Mouse (Mus musculus) left cerebral cortex, adult 11 months (tissue): ENCODE data around the gene Dlgap3.
A peak's percentile ranks its signal among the peaks of the same experiment; 100 is the strongest.

ENCODE experiments used
- DNase-seq: peaks from one replicate; pipeline ENCODE4 v3.0.0; 2022; ENCODE audit warnings: low spot score

Dlgap3 gene

DNA sequence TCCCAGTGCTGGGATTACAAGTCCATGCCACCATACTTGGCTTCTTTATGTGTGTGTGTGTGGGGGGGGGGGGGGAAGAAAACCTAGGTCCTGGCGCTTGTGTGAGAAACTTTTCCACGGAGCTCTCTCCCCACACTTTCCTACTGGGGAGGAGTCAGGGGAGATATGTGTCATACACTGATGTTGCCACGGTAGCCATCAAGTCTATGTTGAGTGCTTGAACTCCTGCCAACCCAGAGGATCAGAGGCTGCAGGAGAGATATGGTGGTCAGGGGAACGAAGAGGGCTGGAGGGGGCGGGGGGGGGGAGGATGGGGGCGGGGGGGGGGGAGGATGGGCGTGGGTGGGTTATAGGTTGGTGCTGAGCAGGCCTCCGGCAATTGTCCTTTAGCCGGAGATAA lies 46.8 kb downstream of the Dlgap3 start:
- DNase-seq = no peak

DNA sequence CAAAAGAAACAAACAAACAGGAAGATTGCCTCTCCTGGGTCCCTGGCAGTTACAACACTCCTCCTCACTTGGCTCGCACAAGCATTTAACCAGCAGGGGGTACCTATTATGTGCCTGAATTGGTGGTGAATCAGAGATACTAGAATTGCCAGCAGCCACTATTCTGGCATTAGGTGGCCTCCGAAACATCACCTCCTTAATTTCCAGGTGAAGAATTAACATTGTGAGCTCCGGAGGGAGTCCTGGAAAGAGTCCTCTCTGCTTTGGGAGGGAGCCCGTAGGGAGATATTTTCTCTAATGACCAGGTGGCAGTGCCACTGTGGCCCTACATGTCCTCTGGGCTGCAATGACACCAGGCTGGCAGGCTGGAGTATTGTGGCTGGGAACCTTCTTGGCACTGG lies 47.2 kb downstream of the Dlgap3 start:
- DNase-seq = no peak

DNA sequence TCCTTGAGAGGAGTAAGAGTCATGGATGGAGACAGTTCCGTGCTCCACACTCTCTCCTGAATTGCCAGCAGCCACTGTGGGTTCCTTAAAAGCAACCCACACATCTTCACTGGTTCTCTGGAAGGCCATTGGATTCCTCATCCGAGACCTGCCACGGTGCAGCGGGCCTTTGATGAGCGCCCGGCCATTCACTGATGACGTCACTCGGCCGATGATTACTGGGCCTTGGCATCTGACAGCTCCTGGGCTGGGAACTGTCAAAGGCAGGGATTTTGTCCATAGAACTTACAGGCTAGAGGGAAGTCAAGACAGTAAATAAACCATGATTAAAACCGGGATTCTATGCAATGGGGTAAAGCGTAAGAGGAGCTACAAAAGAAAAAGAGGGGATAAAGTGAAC lies 48.0 kb downstream of the Dlgap3 start:
- no peak for DNase-seq

DNA sequence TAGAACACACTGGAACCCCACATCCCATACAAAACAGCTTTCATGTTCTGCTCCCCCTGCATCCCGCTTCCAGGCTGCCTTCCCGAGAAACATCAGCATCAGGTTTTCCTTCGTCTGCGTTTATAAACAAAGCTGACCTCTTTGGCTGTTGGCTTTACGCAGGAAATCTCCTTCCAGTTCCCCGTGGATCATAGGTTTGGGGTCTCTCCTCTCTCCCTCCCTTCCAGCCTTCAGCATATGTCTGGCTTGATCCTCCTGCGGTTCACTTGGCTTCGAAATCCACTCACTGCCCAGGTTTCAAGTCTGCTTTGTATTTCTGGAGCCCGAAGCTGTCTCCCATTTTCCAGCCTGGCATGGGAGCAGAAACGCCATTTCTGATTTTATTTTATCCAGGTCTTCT lies 54.3 kb downstream of the Dlgap3 start:
- DNase-seq = no peak

DNA sequence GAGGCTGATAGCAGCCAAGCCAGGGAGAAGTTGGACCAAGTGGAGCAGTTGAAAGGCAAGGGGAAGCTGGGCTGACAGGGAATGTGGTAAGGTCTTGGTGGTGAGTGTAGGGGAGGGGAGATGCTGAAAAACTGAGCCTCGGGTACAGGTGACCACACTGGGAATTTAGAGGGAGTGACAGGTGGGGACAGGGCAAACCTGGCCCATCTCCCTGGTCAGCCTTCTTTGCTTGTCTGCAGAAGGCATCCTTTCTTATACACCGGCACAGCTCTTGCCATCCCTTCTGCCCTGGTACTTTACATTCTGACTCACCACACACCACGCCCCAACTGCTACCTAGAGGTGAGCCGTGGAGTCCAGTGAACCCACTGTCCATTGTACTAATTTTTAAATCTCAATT lies 54.8 kb downstream of the Dlgap3 start:
- DNase-seq = no peak

DNA sequence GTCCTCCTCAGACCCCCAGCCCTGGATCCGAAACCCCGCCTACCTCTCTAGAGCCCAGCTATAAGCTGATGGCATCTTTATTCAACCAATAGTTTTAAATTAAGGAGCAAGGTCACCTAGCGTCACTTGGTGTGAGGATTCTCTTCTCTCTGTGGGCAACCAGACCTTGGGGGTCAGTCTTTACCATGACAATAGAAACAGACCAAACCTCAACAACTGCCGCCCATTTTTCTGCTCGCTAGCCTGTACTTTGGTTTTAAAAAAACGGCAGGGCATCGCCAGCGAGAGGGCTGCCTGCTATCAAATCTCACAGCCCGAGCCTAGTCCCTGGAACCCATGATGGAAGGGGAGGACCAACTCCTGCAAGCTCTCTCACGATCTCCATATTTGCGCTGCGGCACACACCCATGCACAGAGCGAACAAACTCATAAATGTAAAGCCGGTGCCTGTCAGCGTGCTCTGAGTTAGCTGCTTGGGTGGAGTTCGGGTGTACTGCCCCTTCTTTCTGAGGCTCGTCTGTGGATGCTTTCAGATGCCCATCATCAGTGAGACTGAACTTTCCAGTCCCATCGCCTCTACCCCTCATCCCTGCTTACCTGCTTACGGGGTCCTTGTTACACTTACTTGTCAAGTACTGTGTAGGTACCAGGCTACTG lies 55.6 kb downstream of the Dlgap3 start:
- no peak for DNase-seq

DNA sequence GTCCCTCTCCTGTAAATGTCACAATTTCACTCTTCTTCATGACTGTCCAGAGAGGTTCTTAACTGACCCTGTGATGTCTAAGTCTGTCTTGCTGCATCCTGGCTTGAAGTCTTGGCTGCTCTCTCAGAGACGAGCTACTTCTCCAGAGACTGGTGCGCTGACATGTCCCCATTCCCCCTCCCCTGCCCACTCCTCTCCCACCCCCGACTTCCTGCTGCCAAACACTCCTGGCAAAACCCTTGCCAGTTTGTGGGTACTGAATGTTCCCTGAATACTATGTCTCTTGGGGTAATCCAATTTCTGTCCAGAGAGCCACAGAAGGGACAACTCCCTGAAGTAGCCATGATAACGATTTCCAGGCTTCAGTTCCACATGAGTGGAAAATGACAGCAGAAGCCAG lies 57.1 kb downstream of the Dlgap3 start:
- no peak for DNase-seq

DNA sequence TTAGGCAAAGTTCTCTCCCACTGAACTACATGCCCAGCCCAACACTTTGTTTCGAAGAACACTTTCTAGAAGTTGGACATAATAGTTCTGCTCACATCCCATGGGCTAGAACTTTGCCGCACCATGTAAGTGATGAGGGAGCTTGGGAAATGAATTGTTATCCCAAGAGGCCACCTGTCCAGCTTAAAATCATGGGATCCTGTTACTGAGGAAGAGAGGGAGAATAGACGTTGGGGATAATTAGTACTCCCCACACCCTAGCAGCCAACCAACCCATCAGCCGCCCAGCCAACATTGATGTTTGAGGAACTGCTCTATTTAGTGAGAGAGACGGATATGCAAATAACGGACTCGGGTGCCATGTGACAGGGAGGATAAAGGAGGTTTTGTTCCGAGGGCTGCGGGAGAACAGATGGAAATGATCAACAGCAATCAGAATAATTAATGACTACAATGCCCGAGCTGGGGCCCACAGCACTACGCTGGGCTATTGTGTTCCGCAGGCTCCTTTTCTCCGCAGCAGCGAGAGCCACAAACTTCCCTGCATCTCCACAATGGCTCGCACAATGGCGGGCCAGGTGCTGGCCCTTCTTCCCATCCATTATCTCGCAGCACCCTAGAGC lies 58.2 kb downstream of the Dlgap3 start:
- DNase-seq = no peak

DNA sequence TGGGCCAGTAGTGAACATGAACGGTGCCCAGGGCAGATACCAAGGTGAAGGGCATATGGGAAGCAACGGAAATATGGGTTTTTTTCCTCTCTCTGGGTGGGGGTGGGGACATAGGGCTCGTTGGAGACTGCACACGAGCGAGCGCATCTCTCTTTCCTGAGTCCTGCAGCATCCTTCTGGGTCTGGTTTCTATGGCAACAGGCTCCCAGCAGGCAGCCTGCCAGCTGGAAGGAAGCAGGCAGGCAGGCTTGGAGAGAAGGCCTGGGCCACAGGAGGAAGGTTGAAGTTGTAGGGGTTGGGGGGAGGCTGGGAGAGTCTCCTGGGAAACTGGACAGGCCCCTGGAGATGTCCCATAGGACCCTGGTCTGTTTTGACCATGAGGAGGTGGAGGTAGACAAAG lies 63.0 kb downstream of the Dlgap3 start:
- DNase-seq = peak; percentile 70

DNA sequence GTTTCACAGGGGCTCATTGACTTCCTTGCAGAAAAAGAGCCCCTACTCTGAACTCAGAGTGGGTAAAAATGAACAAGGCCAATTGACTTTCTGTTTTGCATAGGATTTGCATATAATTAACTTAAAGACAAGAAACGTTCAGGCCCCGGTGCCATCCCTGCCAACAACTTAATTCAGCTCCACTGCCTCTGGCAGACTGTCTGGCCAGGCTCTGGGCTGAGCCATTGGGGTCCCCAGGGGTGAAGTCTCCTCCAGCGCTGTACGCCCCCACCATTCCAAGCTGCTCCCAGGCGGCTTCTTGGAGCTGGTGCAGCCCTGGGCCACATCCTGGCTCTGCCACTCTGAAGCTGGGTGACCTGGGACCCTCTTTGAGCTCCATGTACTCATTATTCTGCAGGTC lies 63.5 kb downstream of the Dlgap3 start:
- DNase-seq = no peak

DNA sequence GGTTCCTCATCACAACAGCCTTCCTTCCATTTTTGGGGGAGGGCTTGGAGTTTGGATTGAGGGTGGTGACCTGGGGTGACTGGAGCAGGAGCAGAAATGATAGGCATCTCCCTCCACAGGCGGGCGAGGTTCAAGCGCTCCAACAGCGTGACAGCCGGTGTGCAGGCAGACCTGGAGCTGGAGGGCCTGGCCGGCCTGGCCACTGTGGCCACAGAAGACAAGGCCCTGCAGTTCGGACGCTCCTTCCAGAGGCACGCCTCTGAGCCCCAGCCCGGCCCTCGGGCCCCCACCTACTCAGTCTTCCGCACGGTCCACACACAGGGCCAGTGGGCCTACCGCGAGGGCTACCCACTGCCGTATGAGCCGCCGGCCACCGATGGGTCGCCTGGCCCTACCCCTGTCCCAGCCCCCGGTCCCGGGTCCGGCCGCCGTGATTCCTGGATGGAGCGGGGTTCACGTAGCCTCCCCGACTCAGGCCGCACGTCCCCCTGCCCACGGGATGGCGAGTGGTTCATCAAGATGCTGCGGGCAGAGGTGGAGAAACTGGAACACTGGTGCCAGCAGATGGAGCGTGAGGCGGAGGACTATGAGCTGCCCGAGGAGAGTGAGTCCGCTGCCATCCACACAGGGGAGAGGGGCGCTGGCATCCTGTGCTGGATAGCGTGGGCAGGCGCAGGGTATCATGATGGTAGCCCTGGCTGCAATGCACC lies 64.6 kb downstream of the Dlgap3 start:
- no peak for DNase-seq

DNA sequence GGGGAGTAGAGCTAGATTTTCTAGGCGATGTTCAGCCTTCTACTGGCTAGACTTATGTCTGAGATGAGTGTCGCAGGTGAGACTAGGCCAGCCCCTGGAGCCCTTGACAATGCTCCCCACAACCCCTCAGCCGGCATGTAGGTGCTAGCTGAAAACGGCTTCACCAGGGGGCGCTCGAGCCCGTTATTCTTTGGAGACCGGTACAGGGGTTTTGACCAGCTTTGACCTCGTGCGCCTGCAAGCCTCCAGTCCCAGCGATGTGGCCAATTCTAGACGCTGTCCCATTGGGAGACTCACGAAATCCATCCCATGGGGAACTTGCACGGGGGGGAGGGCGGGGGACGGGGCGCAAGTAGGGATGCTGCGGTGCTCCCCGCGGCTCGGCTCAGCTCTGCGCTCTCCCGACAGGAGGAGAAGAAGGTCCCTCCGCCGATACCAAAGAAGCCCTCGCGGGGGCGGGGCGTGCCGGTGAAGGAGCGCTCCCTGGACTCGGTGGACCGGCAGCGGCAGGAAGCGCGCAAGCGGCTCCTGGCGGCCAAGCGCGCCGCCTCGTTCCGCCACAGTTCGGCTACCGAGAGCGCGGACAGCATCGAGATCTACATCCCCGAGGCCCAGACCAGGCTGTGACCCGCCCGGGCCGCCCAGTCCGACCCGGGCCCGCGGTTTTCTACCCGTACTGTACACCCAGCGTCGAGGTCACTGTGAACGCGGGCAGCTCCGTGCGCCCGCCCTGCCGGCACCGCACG lies 66.9 kb downstream of the Dlgap3 start:
- DNase-seq = no peak

DNA sequence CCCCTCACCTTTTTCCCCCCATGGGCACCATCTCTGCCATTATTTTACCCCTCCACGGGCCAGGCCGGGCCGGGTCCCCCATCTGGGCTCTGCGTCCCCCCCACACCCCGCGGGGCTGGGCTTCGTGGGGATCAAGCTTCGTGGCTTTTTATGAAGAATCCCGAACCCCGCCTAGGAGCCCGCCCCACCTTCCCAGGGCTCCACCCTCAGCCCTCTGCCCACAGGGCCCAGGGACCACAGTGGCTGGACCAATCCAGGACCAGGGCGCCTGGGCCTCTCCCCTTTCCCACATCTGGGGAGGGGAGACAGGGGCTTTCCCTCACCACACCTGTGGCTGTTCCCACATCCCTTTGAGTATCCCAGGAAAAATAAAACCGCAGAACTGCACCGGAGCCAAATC lies 67.6 kb downstream of the Dlgap3 start:
- no peak for DNase-seq

DNA sequence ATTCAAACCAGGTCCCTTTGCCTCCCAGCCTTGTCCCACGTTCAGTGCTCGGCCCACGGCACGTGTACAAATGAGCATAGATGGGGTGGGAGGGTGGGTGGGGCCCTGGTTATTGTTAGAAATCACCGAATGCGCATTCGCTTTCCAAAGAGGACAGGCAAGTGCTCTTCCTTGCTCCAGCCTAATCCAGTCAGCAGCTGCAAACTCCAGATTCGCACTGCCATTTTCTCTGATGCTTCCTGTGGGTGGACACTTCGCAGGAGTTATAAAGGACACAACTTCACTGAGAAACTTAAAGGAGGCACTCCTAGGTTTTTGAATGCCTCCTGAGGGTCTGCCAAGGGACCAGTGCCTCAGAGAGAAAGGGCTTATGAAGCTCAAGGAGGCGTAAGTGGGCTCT lies 68.3 kb downstream of the Dlgap3 start:
- DNase-seq = no peak

DNA sequence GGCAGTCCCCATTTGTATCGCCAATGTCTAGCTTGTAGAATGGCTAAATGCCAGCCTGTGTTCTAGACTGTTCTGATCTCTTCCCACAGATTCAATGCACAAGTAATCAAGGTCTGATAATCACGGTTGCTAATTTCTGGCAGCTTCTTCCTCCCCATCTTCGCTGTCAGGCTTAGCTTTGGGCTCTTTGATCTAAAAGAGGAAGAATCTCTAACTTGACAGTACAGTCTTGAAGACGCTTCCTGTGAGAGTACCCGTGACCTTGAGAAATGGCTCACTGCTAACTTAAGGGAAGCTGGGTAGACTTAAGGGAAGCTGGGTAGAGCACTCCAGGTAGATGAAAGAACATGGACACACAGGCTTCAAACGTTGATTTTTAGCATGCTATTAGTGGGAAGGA lies 73.7 kb downstream of the Dlgap3 start:
- no peak for DNase-seq

DNA sequence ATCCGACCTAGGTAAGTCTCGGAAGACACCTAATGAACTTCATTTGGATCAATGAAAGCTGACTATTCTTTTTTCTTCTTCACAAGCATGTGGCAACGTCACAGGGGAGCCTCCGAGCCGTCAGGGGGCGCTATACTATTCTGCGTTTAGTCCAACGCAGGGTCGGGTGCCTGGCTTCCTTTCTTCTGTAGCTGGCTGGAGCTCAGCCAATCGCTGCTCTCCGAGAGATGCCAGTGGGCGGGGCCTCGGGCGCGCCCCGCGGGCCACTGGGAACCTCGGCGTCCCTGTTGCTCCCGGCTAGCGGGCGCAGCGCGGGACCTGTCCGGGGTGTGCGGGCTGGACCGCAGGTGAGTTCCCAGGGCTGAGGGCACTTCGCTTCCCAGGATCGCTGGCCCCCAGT lies 74.5 kb downstream of the Dlgap3 start, which contains the start of gene Smim12:
Gene Smim12, plus strand, starts transcription at position 233 of the 400 bp plus-strand sequence.
- DNase-seq = peak; percentile 97

DNA sequence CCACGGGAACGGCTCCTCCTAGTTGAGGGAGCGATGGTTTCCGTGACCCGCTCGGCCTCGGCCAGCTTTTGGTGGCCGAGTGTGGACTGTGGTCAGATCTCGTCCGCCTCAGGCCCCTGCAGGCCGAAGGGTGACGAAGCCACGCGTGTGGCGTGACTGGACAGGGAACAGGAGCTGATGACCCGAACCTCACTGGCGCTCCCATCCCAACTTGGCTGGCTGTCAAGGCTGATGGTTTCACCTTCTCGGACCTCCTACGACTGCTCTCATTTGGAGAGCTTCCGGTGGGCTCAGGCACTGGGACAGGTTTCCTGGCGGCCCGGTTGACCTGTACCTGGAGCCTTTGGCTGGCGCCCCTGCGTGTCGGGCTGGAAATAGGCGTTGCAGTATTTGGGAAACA lies 74.9 kb downstream of the Dlgap3 start:
- DNase-seq = no peak

DNA sequence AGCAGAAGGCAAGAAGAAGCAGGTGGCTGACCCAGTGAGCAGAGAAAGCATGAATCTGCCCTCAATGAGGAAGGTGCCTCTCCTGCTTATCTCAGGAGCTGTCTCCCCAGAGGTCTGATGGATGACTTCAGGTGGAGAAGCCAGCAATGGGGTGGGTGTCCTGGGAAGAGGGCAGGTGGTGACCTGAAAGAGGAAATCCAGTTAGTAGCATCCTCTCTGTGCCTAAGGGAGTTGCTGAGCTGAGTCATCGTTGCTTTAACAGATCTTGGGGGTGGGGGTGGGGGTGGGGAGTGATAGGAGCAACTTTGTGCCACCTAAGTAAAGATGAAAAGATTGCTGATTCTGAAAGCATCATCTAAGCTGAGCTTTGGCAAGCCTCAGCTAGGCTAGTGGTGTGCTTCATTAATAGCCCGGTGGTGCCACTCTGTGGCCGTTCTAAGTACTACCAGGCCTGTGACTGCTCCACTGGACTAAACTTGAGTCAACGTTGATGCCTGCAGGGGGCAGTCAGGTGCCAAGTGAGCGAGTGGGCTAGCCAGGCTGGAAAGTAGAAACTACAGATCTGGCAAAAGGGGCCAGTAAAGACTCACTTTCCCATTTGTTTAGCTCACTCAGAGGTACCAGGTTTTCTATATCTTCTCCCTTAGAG lies 80.8 kb downstream of the Dlgap3 start:
- peak; percentile 94 for DNase-seq

DNA sequence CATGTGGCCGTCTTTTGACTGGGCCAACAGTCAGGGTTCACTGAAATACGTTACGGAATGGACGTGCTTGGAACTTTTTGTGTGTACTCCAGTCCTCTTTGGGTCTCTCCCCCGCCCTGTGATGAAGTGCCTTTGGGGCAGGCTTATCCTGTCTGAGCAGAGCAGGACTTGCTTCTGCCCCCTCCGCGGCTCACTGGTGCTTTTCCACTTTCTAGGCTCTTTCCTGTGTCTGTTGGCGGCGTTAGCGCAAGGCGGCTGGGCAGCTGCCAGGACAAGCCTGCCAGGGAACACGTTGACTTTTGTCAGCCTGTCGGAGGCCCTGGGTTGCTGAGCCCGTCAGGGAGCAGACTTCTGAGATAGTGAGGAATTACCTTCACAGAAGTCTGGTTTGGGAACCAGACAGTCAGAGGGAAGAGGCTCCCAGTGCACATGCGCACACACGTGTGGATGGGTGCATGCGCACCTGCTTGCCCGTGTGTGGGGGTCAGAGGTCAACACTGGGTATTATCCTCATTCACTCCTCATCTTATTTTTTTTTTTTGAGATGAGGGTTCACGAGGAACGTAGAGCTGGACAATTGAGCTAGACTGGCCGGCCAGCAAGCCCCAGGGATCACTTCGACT lies 83.1 kb downstream of the Dlgap3 start:
- no peak for DNase-seq

DNA sequence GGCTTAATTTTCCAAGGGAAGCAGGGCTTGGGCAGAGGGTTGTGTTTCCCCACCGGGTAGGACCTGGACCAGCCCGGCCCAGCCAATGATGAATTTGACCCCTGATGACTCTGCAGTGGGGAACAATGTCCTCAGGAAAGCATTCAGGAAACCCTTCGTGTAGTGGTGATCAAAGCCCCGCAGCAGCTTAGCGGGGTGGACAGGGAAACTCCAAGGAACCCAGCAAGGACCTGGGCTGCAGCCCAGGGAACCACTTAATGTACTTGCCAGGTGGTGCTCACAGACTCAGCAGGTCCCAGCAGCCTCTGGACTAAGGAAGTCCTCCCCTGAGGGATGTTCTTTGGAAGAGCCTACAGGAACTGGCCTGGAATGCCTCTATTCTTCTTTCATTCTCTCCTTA lies 87.7 kb downstream of the Dlgap3 start:
- DNase-seq = no peak

DNA sequence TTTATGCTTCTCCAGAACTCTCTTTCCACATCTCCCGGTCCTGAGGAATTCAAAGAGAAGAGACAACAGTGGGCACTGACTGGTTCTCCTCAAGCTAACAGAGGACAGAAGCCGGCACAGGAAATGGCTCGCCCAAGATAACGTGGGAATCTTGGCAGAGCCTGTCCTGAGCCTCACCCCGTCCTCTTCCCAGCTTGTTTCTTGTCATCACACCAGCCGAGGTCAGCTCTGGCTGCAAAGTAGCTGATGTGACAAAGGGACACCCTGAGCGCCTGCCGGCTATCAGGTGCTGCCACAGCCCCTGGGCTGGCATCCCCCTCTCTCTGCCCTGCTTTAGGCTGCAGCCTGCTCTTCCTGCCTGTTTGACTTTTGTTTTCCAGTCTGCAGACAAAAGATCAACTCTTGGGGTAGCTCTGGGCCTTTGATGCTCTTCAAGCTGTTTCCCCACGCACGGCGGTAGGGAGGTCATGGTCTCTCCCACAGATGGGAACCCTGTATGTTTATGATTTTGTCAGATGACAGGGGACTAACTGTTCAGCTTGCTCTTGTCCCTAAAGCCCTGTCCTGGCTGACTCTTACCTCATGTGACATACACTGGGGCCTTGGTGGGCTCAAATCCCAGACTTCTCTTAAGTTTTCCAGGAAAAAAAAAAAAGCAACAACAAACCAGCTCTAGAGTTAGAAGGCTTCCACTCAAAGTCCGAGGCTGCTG lies 89.3 kb downstream of the Dlgap3 start:
- DNase-seq = no peak
